In genomic region chr13:78212111-78212510, GRCm38 (mm10) we compare ENCODE assay signal across 20 mouse cellular contexts. TPM values are rescaled to one million over a fixed set of nuclear protein-coding genes. Genes with fewer than 3 reads are reported as not detected.
DNase-seq lines count a peak whose midpoint lies in the region; ATAC-seq lines count a peak whose summit lies in the region.
"Had no signal": no experiment of that assay in that cellular context is flagged by ENCODE, and none has a peak within 500 bp of the region (broad histone marks: within the 10 kb centered on the region; RNA-seq: fewer than 3 reads in every experiment).

No protein-coding gene starts in this region.

- 44% methylated on average over 15 of the region's 15 CpGs for WGBS in midbrain, embryonic 10.5 days
- WGBS in midbrain, embryonic 15.5 days = 50% methylated on average over 15 of the region's 15 CpGs
- 31% methylated on average over 15 of the region's 15 CpGs for WGBS in forebrain, embryonic 14.5 days

- H3K4me2 ChIP-seq in midbrain, embryonic 15.5 days = no peak overlapping the region
- peak overlapping the region; percentile 81 for H3K4me2 ChIP-seq in forebrain, embryonic 14.5 days (ENCODE audit: low read length)
- H3K4me2 ChIP-seq: heart, embryonic 12.5 days had no signal

- peaks cover 59% of the 10 kb centered on the region for H3K4me1 ChIP-seq in midbrain, embryonic 10.5 days
- H3K4me1 ChIP-seq in midbrain, embryonic 15.5 days = peaks cover 36% of the 10 kb centered on the region
- H3K4me1 ChIP-seq in forebrain, embryonic 14.5 days (ENCODE audit: control insufficient read depth, insufficient read depth, low read length) = peaks cover 27% of the 10 kb centered on the region

- DNase-seq in frontal cortex, postnatal 36 days (ENCODE audit: low spot score in 2 of 2) = no peak
- DNase-seq in midbrain, embryonic 10.5 days (ENCODE audit: low spot score) = no peak
- DNase-seq in brain, adult 2 months (ENCODE audit: low read depth, low spot score) = peak; percentile 45
- DNase-seq in forebrain, embryonic 14.5 days (ENCODE audit: low spot score) = no peak
- DNase-seq in lung, postnatal 25 days (ENCODE audit: low spot score) = no peak
- DNase-seq in cerebellum, adult 9-10 months = no peak
- DNase-seq: adrenal gland, postnatal 25 days; cerebellum, postnatal 14 days; gastrocnemius, postnatal 14 days; heart, postnatal 4 days; kidney, adult 2 months; kidney, postnatal 4 days; lung, postnatal 36 days; retina, postnatal 1 day; thymus, postnatal 4 days had no signal

- peaks cover 9% of the 10 kb centered on the region; the same call in 1 of the 2 replicates for H3K36me3 ChIP-seq in midbrain, embryonic 10.5 days
- no peaks in the 10 kb centered on the region for H3K36me3 ChIP-seq in midbrain, embryonic 15.5 days (replicated peaks)
- H3K36me3 ChIP-seq in forebrain, embryonic 14.5 days (ENCODE audit: control insufficient read depth, insufficient read depth, low read length) = no peaks in the 10 kb centered on the region
- H3K36me3 ChIP-seq: heart, embryonic 12.5 days had no signal

- no peaks in the 10 kb centered on the region for H3K9me3 ChIP-seq in midbrain, embryonic 10.5 days (replicated peaks)
- H3K9me3 ChIP-seq in midbrain, embryonic 15.5 days = no peaks in the 10 kb centered on the region
- no peaks in the 10 kb centered on the region for H3K9me3 ChIP-seq in forebrain, embryonic 14.5 days (replicated peaks; ENCODE audit: control insufficient read depth, low read length)
- H3K9me3 ChIP-seq: heart, embryonic 12.5 days had no signal

- peak overlapping the region; percentile 89; the same call in 1 of the 2 replicates for H3K27ac ChIP-seq in midbrain, embryonic 10.5 days (replicated peaks)
- H3K27ac ChIP-seq in midbrain, embryonic 15.5 days = no peak overlapping the region
- no peak overlapping the region for H3K27ac ChIP-seq in forebrain, embryonic 14.5 days (ENCODE audit: low read depth, low read length)

- H3K27me3 ChIP-seq in midbrain, embryonic 10.5 days (ENCODE audit: low read depth, poor library complexity, severe bottlenecking) = peaks cover 39% of the 10 kb centered on the region
- H3K27me3 ChIP-seq in midbrain, embryonic 15.5 days (replicated peaks) = no peaks in the 10 kb centered on the region
- no peaks in the 10 kb centered on the region; the same call in 1 of the 2 replicates for H3K27me3 ChIP-seq in forebrain, embryonic 14.5 days (replicated peaks; ENCODE audit: control insufficient read depth, insufficient read depth, low read length)

- no peak overlapping the region for H3K9ac ChIP-seq in midbrain, embryonic 15.5 days
- H3K9ac ChIP-seq in forebrain, embryonic 14.5 days (ENCODE audit: low read length) = no peak overlapping the region
- H3K9ac ChIP-seq: heart, embryonic 12.5 days had no signal

- peak; percentile 7; the same call in 1 of the 2 replicates for ATAC-seq in frontal cortex, adult (ENCODE audit: low TSS enrichment)
- no peak for ATAC-seq in midbrain, embryonic 15.5 days (replicated peaks)
- ATAC-seq in forebrain, embryonic 14.5 days = no peak
- ATAC-seq: activated CD4-positive, CD25-positive, alpha-beta regulatory T cell, adult 4 months; midbrain, embryonic 16.5 days had no signal

- no peak overlapping the region for H3K4me3 ChIP-seq in midbrain, embryonic 10.5 days
- H3K4me3 ChIP-seq in midbrain, embryonic 15.5 days = no peak overlapping the region
- no peak overlapping the region for H3K4me3 ChIP-seq in forebrain, embryonic 14.5 days (ENCODE audit: low read depth, low read length)
- H3K4me3 ChIP-seq: heart, embryonic 12.5 days had no signal

RNA-seq across cellular contexts. Expression of gene Nr2f1, which starts 12.6 kb away (rescaled TPM):
- polyA plus RNA-seq in midbrain, embryonic 10.5 days (2016; fragmentation: Nextera tagmentation; extraction: Ambion mirVana) = 53.1 and 57.4 TPM in 2 replicates
- 58.4 and 61.2 TPM in 2 replicates for polyA plus RNA-seq in midbrain, embryonic 15.5 days (2015; fragmentation: Nextera tagmentation; extraction: Ambion mirVana)
- 75.7 and 82.0 TPM in 2 replicates for polyA plus RNA-seq in forebrain, embryonic 14.5 days (2014; fragmentation: Nextera tagmentation; extraction: Ambion mirVana)
- polyA plus RNA-seq: activated CD4-positive, CD25-positive, alpha-beta regulatory T cell, adult 4 months had no signal
